Mouse (Mus musculus) E14TG2a.4 (cell line): Measurements from ENCODE around the gene Cpvl.

Experiments
- H3K27me3 ChIP-seq: 2 replicates; pipeline ENCODE4 v1.6.1; 2014; ENCODE audit warnings: low read length, control low read depth; ENCODE audit not compliant: insufficient read depth
- H3K36me3 ChIP-seq: 2 replicates; pipeline ENCODE4 v1.6.1; 2014; ENCODE audit warnings: low read length, control low read depth; ENCODE audit not compliant: insufficient read depth
- H3K4me1 ChIP-seq: replicated peaks from 2 replicates; pipeline ENCODE4 v1.6.1; 2014; ENCODE audit warnings: low read depth, low read length, control low read depth
- H3K4me3 ChIP-seq: replicated peaks from 2 replicates; pipeline ENCODE4 v1.5.1; 2014; ENCODE audit warnings: mild to moderate bottlenecking, low read length
- H3K9me3 ChIP-seq: 2 replicates; pipeline ENCODE4 v1.6.1; 2014; ENCODE audit warnings: low read length, control low read depth
- CTCF ChIP-seq: conservative IDR thresholded peaks from 2 replicates; pipeline ENCODE4 v1.5.1; 2014; ENCODE audit warnings: low read length
- NANOG ChIP-seq: IDR thresholded peaks from 2 replicates; pipeline ENCODE4 v1.6.1; 2014; ENCODE audit warnings: borderline replicate concordance, low read length, mixed read lengths
- POU5F1 ChIP-seq: IDR thresholded peaks from 2 replicates; pipeline ENCODE4 v1.6.1; 2014; ENCODE audit warnings: low read length, borderline replicate concordance

Gene Cpvl

GRCm38 (mm10) chr6:53904186-53904585 is 74.3 kb downstream of the Cpvl start:
- H3K9me3 ChIP-seq: no peaks in the 10 kb centered on the region
- H3K27me3 ChIP-seq: 0 out of 2 replicates have a peak, but pooled peaks cover 2% of the 10 kb centered on the region
- H3K4me3 ChIP-seq: no peak overlapping the region
- no peak for TF ChIP-seq CTCF
- TF ChIP-seq NANOG: no peak
- H3K36me3 ChIP-seq: no peaks in the 10 kb centered on the region
- peaks cover 14% of the 10 kb centered on the region for H3K4me1 ChIP-seq

- H3K4me1 ChIP-seq: no peaks in the 10 kb centered on the region
- TF ChIP-seq NANOG (no peak), CTCF (no peak), POU5F1 (no peak)
- no peaks in the 10 kb centered on the region for H3K36me3 ChIP-seq
- 0 out of 2 replicates have a peak, but pooled peaks cover 2% of the 10 kb centered on the region for H3K27me3 ChIP-seq
- H3K9me3 ChIP-seq: no peaks in the 10 kb centered on the region
- H3K4me3 ChIP-seq: no peak overlapping the region
Observed at GRCm38 (mm10) chr6:53901741-53902140, 76.7 kb downstream of the Cpvl start.

GRCm38 (mm10) chr6:53897872-53898464 is 80.5 kb downstream of the Cpvl start:
- 0 out of 2 replicates have a peak, but pooled peaks cover 2% of the 10 kb centered on the region for H3K27me3 ChIP-seq
- no peaks in the 10 kb centered on the region for H3K9me3 ChIP-seq
- no peaks in the 10 kb centered on the region for H3K36me3 ChIP-seq
- H3K4me1 ChIP-seq: no peaks in the 10 kb centered on the region
- TF ChIP-seq CTCF (no peak), POU5F1 (no peak), NANOG (no peak)
- H3K4me3 ChIP-seq: no peak overlapping the region

- Histone ChIP-seq H3K4me1 (no peaks in the 10 kb centered on the region), H3K4me3 (no peak overlapping the region), H3K36me3 (no peaks in the 10 kb centered on the region), H3K27me3 (0 out of 2 replicates have a peak, but pooled peaks cover 2% of the 10 kb centered on the region), H3K9me3 (no peaks in the 10 kb centered on the region)
- TF ChIP-seq NANOG (no peak), POU5F1 (no peak), CTCF (no peak)
Observed at GRCm38 (mm10) chr6:53897126-53897525, 81.3 kb downstream of the Cpvl start.

GRCm38 (mm10) chr6:53893731-53894130 is 84.7 kb downstream of the Cpvl start:
- Histone ChIP-seq H3K4me1 (no peaks in the 10 kb centered on the region), H3K27me3 (no peaks in the 10 kb centered on the region)

GRCm38 (mm10) chr6:53891109-53891508 is 87.4 kb downstream of the Cpvl start:
- no peaks in the 10 kb centered on the region for H3K36me3 ChIP-seq
- no peaks in the 10 kb centered on the region for H3K27me3 ChIP-seq
- H3K9me3 ChIP-seq: 0 out of 2 replicates have a peak, but pooled peaks cover 4% of the 10 kb centered on the region
- H3K4me1 ChIP-seq: no peaks in the 10 kb centered on the region
- TF ChIP-seq CTCF (no peak), POU5F1 (no peak), NANOG (no peak)
- no peak overlapping the region for H3K4me3 ChIP-seq

More at GRCm38 (mm10) chr6:53893731-53894130, 84.7 kb downstream of the Cpvl start:
- no peaks in the 10 kb centered on the region for H3K36me3 ChIP-seq
- TF ChIP-seq NANOG (no peak), POU5F1 (no peak), CTCF (no peak)
- H3K4me3 ChIP-seq: no peak overlapping the region
- 0 out of 2 replicates have a peak, but pooled peaks cover 4% of the 10 kb centered on the region for H3K9me3 ChIP-seq

- no peak for TF ChIP-seq NANOG
- no peak for TF ChIP-seq POU5F1
- TF ChIP-seq CTCF: no peak
- Histone ChIP-seq H3K27me3 (no peaks in the 10 kb centered on the region), H3K9me3 (0 out of 2 replicates have a peak, but pooled peaks cover 4% of the 10 kb centered on the region), H3K4me3 (no peak overlapping the region), H3K4me1 (peaks cover 32% of the 10 kb centered on the region), H3K36me3 (no peaks in the 10 kb centered on the region)
Observed at GRCm38 (mm10) chr6:53884931-53885330, 93.5 kb downstream of the Cpvl start.

- TF ChIP-seq POU5F1: no peak
- TF ChIP-seq CTCF: no peak
- no peak for TF ChIP-seq NANOG
- no peak overlapping the region for H3K4me3 ChIP-seq
- H3K36me3 ChIP-seq: no peaks in the 10 kb centered on the region
- H3K9me3 ChIP-seq: 0 out of 2 replicates have a peak, but pooled peaks cover 4% of the 10 kb centered on the region
- H3K4me1 ChIP-seq: peaks cover 37% of the 10 kb centered on the region
- H3K27me3 ChIP-seq: no peaks in the 10 kb centered on the region
Observed at GRCm38 (mm10) chr6:53884496-53884895, 94.0 kb downstream of the Cpvl start.

GRCm38 (mm10) chr6:53883405-53883804 is 95.1 kb downstream of the Cpvl start:
- Histone ChIP-seq H3K9me3 (no peaks in the 10 kb centered on the region), H3K36me3 (no peaks in the 10 kb centered on the region), H3K4me3 (no peak overlapping the region), H3K27me3 (no peaks in the 10 kb centered on the region), H3K4me1 (peaks cover 39% of the 10 kb centered on the region)
- no peak for TF ChIP-seq NANOG
- no peak for TF ChIP-seq POU5F1
- TF ChIP-seq CTCF: no peak
